Mouse (Mus musculus) embryonic fibroblast, embryonic 13.5 days (primary cell): Measurements from ENCODE around the gene Mrpl54. TPM values are rescaled to one million over a fixed set of nuclear protein-coding genes. Genes with fewer than 3 reads are reported as not detected.
A peak's percentile ranks its signal among the peaks of the same experiment; 100 is the strongest.

Experiments used
- H3K27ac ChIP-seq: 2 replicates; pipeline ENCODE4 v1.5.1; 2012; ENCODE audit warnings: low read length, control low read depth, inconsistent platforms; ENCODE audit not compliant: insufficient read depth
- H3K4me1 ChIP-seq: 2 replicates; pipeline ENCODE4 v1.6.1; 2011; ENCODE audit warnings: low read length; ENCODE audit not compliant: control insufficient read depth, insufficient read depth
- H3K4me3 ChIP-seq: 2 replicates; pipeline ENCODE4 v1.5.1; 2011; ENCODE audit warnings: mild to moderate bottlenecking, control low read depth, low read length; ENCODE audit not compliant: insufficient read depth
- CTCF ChIP-seq: IDR thresholded peaks from 2 replicates; pipeline ENCODE4 v1.5.1; 2011; ENCODE audit warnings: mild to moderate bottlenecking, control low read depth, low read length, moderate library complexity, borderline replicate concordance; ENCODE audit not compliant: insufficient read depth
- POLR2A ChIP-seq: IDR thresholded peaks from 2 replicates; pipeline ENCODE4 v1.6.1; 2011; ENCODE audit warnings: low read depth, mild to moderate bottlenecking, control low read depth, low read length, moderate library complexity
- polyA plus RNA-seq: library from polyadenylated mRNA; stranded (reverse); fragments of >200 nt; gene quantifications from 2 replicates; pipeline ENCODE4 v1.2.4, GENCODE M21; 2011; ENCODE audit warnings: low read depth; ENCODE audit not compliant: missing spikeins, insufficient read length

Mrpl54 gene
- polyA plus RNA-seq, 1 experiment, result 52.9 TPM

- no peak for TF ChIP-seq POLR2A
- TF ChIP-seq CTCF, result no peak
- Histone ChIP-seq H3K4me3 (peak overlapping the region; percentile 59), H3K27ac (no peak overlapping the region), H3K4me1 (no peaks in the 10 kb centered on the region)
These were observed 2.1 kb upstream of the Mrpl54 start for GRCm38 (mm10) chr10:81268643-81269412.

GRCm38 (mm10) chr10:81268056-81268455 lies 1.3 kb upstream of the Mrpl54 start:
- Histone ChIP-seq H3K4me1 (no peaks in the 10 kb centered on the region), H3K27ac (0 out of 2 replicates have a peak overlapping the region, but pooled peaks have one; percentile 2), H3K4me3 (peak overlapping the region; percentile 59)
- TF ChIP-seq POLR2A (peak; percentile 97), CTCF (no peak)

GRCm38 (mm10) chr10:81265540-81265939 lies 1.2 kb downstream of the Mrpl54 start:
- TF ChIP-seq POLR2A (no peak), CTCF (no peak)
- Histone ChIP-seq H3K4me3 (peak overlapping the region; percentile 63), H3K4me1 (no peaks in the 10 kb centered on the region), H3K27ac (no peak overlapping the region)

GRCm38 (mm10) chr10:81261025-81261424 lies 5.7 kb downstream of the Mrpl54 start:
- no peak for TF ChIP-seq POLR2A
- TF ChIP-seq CTCF, result no peak
- no peak overlapping the region for H3K4me3 ChIP-seq
- H3K4me1 ChIP-seq, result no peaks in the 10 kb centered on the region
- no peak overlapping the region for H3K27ac ChIP-seq

- Histone ChIP-seq H3K4me3 (no peak overlapping the region), H3K27ac (no peak overlapping the region), H3K4me1 (no peaks in the 10 kb centered on the region)
- TF ChIP-seq CTCF, result no peak
- no peak for TF ChIP-seq POLR2A
These were observed 7.4 kb downstream of the Mrpl54 start for GRCm38 (mm10) chr10:81259225-81259884.

- Histone ChIP-seq H3K27ac (no peak overlapping the region), H3K4me3 (peak overlapping the region; percentile 24; the same call in 1 of the 2 replicates), H3K4me1 (no peaks in the 10 kb centered on the region)
- TF ChIP-seq POLR2A (no peak), CTCF (no peak)
These were observed 9.3 kb downstream of the Mrpl54 start for GRCm38 (mm10) chr10:81257158-81258039.

- Histone ChIP-seq H3K4me3 (no peak overlapping the region), H3K27ac (no peak overlapping the region), H3K4me1 (no peaks in the 10 kb centered on the region)
- no peak for TF ChIP-seq CTCF
These were observed 11.8 kb downstream of the Mrpl54 start for GRCm38 (mm10) chr10:81254886-81255285.

GRCm38 (mm10) chr10:81252424-81253419 lies 14.0 kb downstream of the Mrpl54 start, which contains the start of gene Matk:
Matk (plus strand) TSS chr10:81252935.
- no peak within 1 kb of the TSS for H3K27ac ChIP-seq
- H3K4me3 ChIP-seq, result no peak within 1 kb of the TSS
- H3K4me1 ChIP-seq, result no peaks in the 10 kb centered on the region
- TF ChIP-seq POLR2A (no peak), CTCF (no peak)
